Mouse (Mus musculus) myocyte (in vitro differentiated cells): ENCODE data around the gene Ghdc. TPM values are rescaled to one million over a fixed set of nuclear protein-coding genes. Genes with fewer than 3 reads are reported as not detected.

Experiments used
- H3K27me3 ChIP-seq: one replicate; pipeline ENCODE4 v1.6.1; 2011; ENCODE audit not compliant: control insufficient read depth, insufficient read depth, insufficient read length
- H3K36me3 ChIP-seq: one replicate; pipeline ENCODE4 v1.6.1; 2011; ENCODE audit not compliant: control insufficient read depth, insufficient read depth
- H3K4me2 ChIP-seq: one replicate; pipeline ENCODE4 v1.6.1; 2011; ENCODE audit warnings: low read depth, control low read depth
- H3K4me3 ChIP-seq: one replicate; pipeline ENCODE4 v1.5.1; 2011; ENCODE audit warnings: mild to moderate bottlenecking, control low read depth, moderate library complexity
- H3K79me2 ChIP-seq: one replicate; pipeline ENCODE4 v1.6.1; 2011; ENCODE audit not compliant: control insufficient read depth, insufficient read depth
- H3ac ChIP-seq: one replicate; pipeline ENCODE4 v1.6.1; 2011; ENCODE audit not compliant: control insufficient read depth, insufficient read length
- CEBPB ChIP-seq: IDR thresholded peaks from 2 replicates; pipeline ENCODE4 v1.6.1; 2011; ENCODE audit warnings: mild to moderate bottlenecking, moderate library complexity; ENCODE audit not compliant: poor library complexity, insufficient read depth, severe bottlenecking
- E2F4 ChIP-seq: IDR thresholded peaks from one replicate; pipeline ENCODE4 v1.6.1; 2011; ENCODE audit warnings: mild to moderate bottlenecking, control low read depth, moderate library complexity; ENCODE audit not compliant: insufficient read depth
- MAX ChIP-seq: IDR thresholded peaks from one replicate; pipeline ENCODE4 v1.6.1; 2011; ENCODE audit warnings: low read depth, mild to moderate bottlenecking, control low read depth
- MYOD1 ChIP-seq, 3 experiments: IDR thresholded peaks; one replicate each; pipeline ENCODE4 v1.6.1; 2011; ENCODE audit warnings: control low read depth in 2 of 3, low read depth in 2 of 3, mild to moderate bottlenecking in 2 of 3, moderate library complexity in 1 of 3; ENCODE audit not compliant: insufficient read length in 2 of 3, control insufficient read depth in 1 of 3
- MYOG ChIP-seq, 3 experiments: IDR thresholded peaks; one replicate each; pipeline ENCODE4 v1.6.1; 2011; ENCODE audit warnings: control low read depth in 2 of 3, low read depth in 2 of 3, mild to moderate bottlenecking in 2 of 3; ENCODE audit not compliant: insufficient read length in 2 of 3, control insufficient read depth in 1 of 3, insufficient read depth in 1 of 3
- POLR2A ChIP-seq: IDR thresholded peaks from one replicate; pipeline ENCODE4 v1.6.1; 2011; ENCODE audit warnings: low read depth, mild to moderate bottlenecking, control low read depth, moderate library complexity; ENCODE audit not compliant: insufficient read length
- POLR2AphosphoS2 ChIP-seq: IDR thresholded peaks from one replicate; pipeline ENCODE4 v1.6.1; 2011; ENCODE audit warnings: low read depth, control low read depth; ENCODE audit not compliant: insufficient read length
- REST ChIP-seq: IDR thresholded peaks from one replicate; pipeline ENCODE4 v1.6.1; 2011; ENCODE audit warnings: mild to moderate bottlenecking, control low read depth, moderate library complexity; ENCODE audit not compliant: insufficient read depth, insufficient read length
- SRF ChIP-seq: IDR thresholded peaks from one replicate; pipeline ENCODE4 v1.6.1; 2011; ENCODE audit warnings: low read depth; ENCODE audit not compliant: control insufficient read depth, insufficient read length
- TCF12 ChIP-seq: IDR thresholded peaks from one replicate; pipeline ENCODE4 v1.6.1; 2011; ENCODE audit warnings: mild to moderate bottlenecking, control low read depth; ENCODE audit not compliant: poor library complexity, insufficient read depth, severe bottlenecking
- TCF3 ChIP-seq: IDR thresholded peaks from one replicate; pipeline ENCODE4 v1.6.1; 2011; ENCODE audit warnings: low read depth, control low read depth; ENCODE audit not compliant: insufficient read length
- USF1 ChIP-seq: IDR thresholded peaks from one replicate; pipeline ENCODE4 v1.6.1; 2011; ENCODE audit warnings: low read depth, mild to moderate bottlenecking, control low read depth, moderate library complexity
- polyA plus RNA-seq: library from polyadenylated mRNA; unstranded; fragments of >200 nt; fragmentation: generic; extraction: Trizol; gene quantifications from one replicate; pipeline ENCODE4 v1.2.1, GENCODE M21; 2012; ENCODE audit warnings: missing spikeins

Gene Ghdc
- polyA plus RNA-seq, 1 experiment: 10.4 TPM

DNA sequence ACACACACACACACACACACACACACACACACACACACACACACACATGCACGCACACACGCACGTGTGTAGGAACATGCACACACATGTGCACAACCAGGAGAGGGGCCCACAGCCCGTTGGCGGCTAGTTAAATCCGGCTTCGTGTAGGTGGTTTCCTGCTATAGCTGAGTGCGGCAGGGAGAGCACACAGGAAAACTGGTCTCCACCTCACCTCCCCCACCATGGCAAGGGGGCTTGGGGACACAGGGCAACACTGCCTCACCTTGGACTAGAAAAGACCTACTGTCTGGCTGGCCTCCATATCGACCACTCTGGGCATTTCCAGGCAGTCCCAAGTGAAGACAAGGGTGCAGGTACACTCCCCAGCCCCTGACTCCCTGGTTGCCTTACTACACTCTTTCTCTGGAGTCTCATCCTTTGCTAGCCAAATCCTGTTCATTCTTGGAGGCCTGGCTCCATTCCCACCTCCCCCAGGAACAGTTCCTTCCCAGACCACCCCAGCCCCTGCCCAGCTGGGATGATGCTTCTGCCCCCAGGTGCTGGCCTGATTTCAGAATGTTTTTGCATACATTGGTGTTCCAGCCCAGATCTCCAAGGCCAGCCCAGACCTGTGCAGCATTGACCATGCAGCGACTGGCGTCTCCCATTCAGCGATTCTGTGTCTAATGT lies 16.6 kb downstream of the Ghdc start:
- Histone ChIP-seq H3K79me2 (no peaks in the 10 kb centered on the region), H3K4me2 (no peak overlapping the region), H3ac (no peak overlapping the region), H3K36me3 (no peaks in the 10 kb centered on the region), H3K4me3 (no peak overlapping the region), H3K27me3 (peaks cover 81% of the 10 kb centered on the region)
- TF ChIP-seq CEBPB (no peak), MAX (no peak), TCF3 (no peak), TCF12 (no peak), POLR2AphosphoS2 (no peak), USF1 (no peak), MYOG (IDR thresholded peaks at IDR 0.05; ENCODE audit: control insufficient read depth in 1 of 3, insufficient read depth in 1 of 3, insufficient read length in 2 of 3, low read depth in 2 of 3) (no peak), SRF (no peak), MYOD1 (IDR thresholded peaks at IDR 0.05; ENCODE audit: control insufficient read depth in 1 of 3, insufficient read length in 2 of 3, low read depth in 2 of 3) (no peak), POLR2A (no peak), E2F4 (no peak), REST (no peak)

DNA sequence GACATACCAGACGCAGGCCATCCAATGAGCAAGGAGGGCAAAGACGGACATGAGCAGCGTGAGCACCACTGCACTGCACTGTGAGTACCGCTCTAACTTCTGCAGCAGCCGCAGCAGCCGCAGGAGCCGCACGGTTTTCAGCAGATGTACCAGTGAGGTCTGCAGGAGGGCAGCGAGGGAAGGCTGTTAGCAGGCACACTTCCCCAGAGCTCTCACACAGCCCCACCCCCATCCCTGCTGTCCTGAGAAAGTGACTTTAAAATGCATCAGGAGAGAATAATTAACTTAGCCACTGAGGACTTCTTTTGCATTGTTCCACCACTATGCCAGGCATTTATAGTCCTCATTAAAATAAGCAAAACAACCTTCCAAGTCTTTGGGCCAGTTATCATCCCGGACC lies 18.5 kb downstream of the Ghdc start:
- no peaks in the 10 kb centered on the region for H3K36me3 ChIP-seq
- H3K4me2 ChIP-seq: no peak overlapping the region
- peaks cover 88% of the 10 kb centered on the region for H3K27me3 ChIP-seq
- H3K4me3 ChIP-seq: no peak overlapping the region
- TF ChIP-seq POLR2AphosphoS2 (no peak), REST (no peak), SRF (no peak), MYOG (IDR thresholded peaks at IDR 0.05; ENCODE audit: control insufficient read depth in 1 of 3, insufficient read depth in 1 of 3, insufficient read length in 2 of 3, low read depth in 2 of 3) (no peak), MAX (no peak), USF1 (no peak), POLR2A (no peak), MYOD1 (IDR thresholded peaks at IDR 0.05; ENCODE audit: control insufficient read depth in 1 of 3, insufficient read length in 2 of 3, low read depth in 2 of 3) (no peak), TCF3 (no peak), TCF12 (no peak), E2F4 (no peak), CEBPB (no peak)
- no peaks in the 10 kb centered on the region for H3K79me2 ChIP-seq
- no peak overlapping the region for H3ac ChIP-seq

DNA sequence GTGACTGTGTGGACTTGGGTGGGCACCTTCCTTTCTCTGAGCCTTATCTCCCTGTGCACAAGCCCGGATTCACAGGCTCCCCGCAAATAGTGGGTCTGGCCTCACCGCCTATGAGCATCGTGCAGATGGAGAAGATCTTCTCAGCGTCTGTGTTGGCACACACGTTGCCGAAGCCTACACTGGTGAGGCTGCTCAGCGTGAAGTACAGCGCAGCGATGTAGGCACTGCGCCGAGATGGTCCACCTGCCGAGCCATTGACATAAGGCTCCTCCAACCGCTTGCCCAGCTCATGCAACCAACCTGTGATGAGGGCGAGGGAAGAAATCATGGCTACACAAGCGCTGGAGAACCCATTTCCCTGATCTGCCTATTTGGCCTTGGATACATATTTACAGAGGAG lies 20.6 kb downstream of the Ghdc start:
- Histone ChIP-seq H3K4me2 (no peak overlapping the region), H3ac (no peak overlapping the region), H3K79me2 (no peaks in the 10 kb centered on the region), H3K36me3 (no peaks in the 10 kb centered on the region), H3K27me3 (peaks cover 83% of the 10 kb centered on the region), H3K4me3 (no peak overlapping the region)
- TF ChIP-seq CEBPB (no peak), POLR2A (no peak), E2F4 (no peak), REST (no peak), TCF12 (no peak), MAX (no peak)

DNA sequence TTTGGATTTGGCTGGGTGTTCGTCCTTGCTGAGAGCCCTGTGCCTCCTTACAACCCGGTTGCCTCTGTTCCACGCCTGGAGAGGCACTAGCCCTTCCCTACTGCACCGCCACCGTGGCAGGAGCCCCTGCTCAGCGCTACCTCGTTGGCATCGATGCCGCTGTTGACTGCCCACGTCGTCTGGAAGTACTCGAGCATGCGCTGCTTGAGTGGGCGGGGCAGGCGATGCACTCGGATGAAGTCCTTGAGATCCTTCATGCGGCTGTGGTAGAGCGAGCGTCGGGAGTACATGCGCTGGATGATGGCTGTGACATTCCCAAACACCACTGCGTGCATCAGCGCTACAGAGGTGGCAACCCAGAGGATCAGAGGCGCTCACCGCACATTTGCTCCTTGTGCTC lies 21.3 kb downstream of the Ghdc start:
- Histone ChIP-seq H3K27me3 (peaks cover 77% of the 10 kb centered on the region), H3ac (no peak overlapping the region), H3K36me3 (no peaks in the 10 kb centered on the region), H3K79me2 (no peaks in the 10 kb centered on the region), H3K4me2 (no peak overlapping the region), H3K4me3 (no peak overlapping the region)
- no peak for TF ChIP-seq MYOG (IDR thresholded peaks at IDR 0.05; ENCODE audit: control insufficient read depth in 1 of 3, insufficient read depth in 1 of 3, insufficient read length in 2 of 3, low read depth in 2 of 3)
- TF ChIP-seq TCF3: no peak
- no peak for TF ChIP-seq MAX
- no peak for TF ChIP-seq E2F4
- no peak for TF ChIP-seq MYOD1 (IDR thresholded peaks at IDR 0.05; ENCODE audit: control insufficient read depth in 1 of 3, insufficient read length in 2 of 3, low read depth in 2 of 3)
- no peak for TF ChIP-seq SRF
- TF ChIP-seq POLR2AphosphoS2: no peak
- no peak for TF ChIP-seq REST
- TF ChIP-seq POLR2A: no peak
- no peak for TF ChIP-seq CEBPB
- TF ChIP-seq USF1: no peak

DNA sequence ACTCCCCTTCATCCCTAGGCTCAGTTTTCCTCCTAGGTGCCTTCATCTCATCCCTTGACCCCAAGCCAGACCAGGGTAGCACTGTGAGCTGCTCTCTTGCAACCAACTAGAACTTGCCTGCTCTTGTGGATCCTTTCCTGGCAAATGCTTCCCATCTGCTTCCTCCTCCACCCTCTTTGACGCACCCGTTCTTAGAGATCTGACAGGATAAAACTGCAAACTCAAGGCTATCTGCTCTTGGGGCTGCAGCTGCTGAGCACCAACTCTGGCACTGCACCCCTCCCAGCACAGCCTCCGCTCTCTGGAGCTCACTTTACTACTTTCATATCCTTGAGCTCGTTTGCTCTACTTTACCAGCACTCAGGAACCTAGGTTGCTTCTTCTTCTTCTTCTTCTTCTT lies 22.1 kb downstream of the Ghdc start:
- peaks cover 69% of the 10 kb centered on the region for H3K27me3 ChIP-seq
- no peak overlapping the region for H3ac ChIP-seq
- H3K79me2 ChIP-seq: no peaks in the 10 kb centered on the region
- H3K4me3 ChIP-seq: no peak overlapping the region
- no peak for TF ChIP-seq TCF3
- no peak for TF ChIP-seq TCF12
- TF ChIP-seq CEBPB: no peak
- no peak for TF ChIP-seq REST
- no peak for TF ChIP-seq USF1
- no peak for TF ChIP-seq SRF
- TF ChIP-seq POLR2A: no peak
- no peak for TF ChIP-seq E2F4
- TF ChIP-seq MAX: no peak
- H3K4me2 ChIP-seq: no peak overlapping the region
- H3K36me3 ChIP-seq: no peaks in the 10 kb centered on the region
